Mouse (Mus musculus) splenic B cell, adult 2 months (primary cell): ENCODE data around the gene Olfr750.

Experiments
- DNase-seq: peaks from one replicate; pipeline ENCODE4 v3.0.0-alpha.2; 2011; ENCODE audit warnings: low read depth, low spot score
- H3K27me3 ChIP-seq: 2 replicates; pipeline ENCODE4 v1.6.1; 2012; ENCODE audit warnings: mild to moderate bottlenecking, low read length, moderate library complexity, mixed read lengths; ENCODE audit not compliant: control insufficient read depth, poor library complexity, insufficient read depth, severe bottlenecking
- H3K36me3 ChIP-seq: 2 replicates; pipeline ENCODE4 v1.6.1; 2012; ENCODE audit warnings: mild to moderate bottlenecking, low read length, moderate library complexity, mixed read lengths; ENCODE audit not compliant: control insufficient read depth, poor library complexity, insufficient read depth, severe bottlenecking

Gene Olfr750

DNA sequence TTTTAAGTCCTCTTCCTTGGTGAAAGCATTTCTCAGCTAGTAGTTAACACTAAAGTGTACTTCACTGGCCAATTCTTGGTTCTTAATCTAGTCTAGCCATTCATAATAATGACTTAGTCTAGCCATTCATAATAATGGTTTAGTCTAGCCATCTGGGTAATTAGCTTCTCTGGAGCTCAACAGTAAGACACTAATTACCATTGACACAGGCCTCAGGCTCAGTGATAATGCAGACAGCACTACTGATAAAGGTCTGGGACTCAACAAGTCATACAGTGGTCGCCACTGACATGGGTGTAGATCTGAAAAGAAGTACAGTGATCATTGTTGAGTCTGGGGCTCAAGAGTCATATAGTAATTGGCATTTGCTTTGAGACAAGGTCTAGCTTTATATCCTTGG is 49.4 kb downstream of the Olfr750 start:
- H3K36me3 ChIP-seq = no peaks in the 10 kb centered on the region
- H3K27me3 ChIP-seq = no peaks in the 10 kb centered on the region
- no peak for DNase-seq

DNA sequence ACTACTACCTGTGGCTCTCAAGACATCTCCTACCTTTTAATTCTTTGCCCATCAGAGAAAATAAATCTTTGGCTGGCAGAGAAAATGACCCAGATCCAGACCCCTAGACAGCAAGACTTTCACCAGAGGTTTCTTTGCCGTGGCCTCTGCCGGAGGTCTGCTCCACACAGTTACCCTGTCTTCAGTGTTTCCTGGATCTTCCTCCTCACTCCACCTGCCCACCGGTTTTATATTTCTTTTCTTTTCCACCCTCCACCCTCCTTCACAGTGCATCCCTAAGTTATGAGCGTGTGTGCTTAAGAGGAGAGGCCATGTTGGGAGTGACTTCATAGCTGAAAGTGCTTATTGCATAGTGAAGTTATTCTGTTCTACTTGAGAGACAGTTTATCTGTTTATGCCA is 50.8 kb downstream of the Olfr750 start:
- DNase-seq = no peak
- Histone ChIP-seq H3K27me3 (no peaks in the 10 kb centered on the region), H3K36me3 (no peaks in the 10 kb centered on the region)

DNA sequence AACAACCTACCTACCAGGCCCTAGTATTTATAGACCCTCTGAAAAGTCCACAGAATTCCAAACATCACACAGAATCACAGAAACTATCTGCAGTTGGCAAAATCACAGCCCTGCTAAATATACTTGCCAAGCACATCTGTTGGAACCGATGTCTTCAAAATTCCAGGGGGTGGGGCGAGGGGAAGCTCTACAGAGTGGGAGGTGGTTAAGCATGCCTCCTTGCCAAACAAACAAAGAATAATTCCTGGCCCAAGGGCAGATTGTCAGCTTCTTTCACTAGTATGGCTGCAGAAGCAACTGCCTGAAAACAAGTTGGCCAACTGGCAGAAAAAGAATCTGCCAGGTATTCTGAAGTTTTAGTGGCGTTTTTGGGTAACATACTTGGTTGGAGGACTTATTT is 57.0 kb downstream of the Olfr750 start:
- no peak for DNase-seq
- no peaks in the 10 kb centered on the region for H3K36me3 ChIP-seq

More for the DNA sequence above, 57.0 kb downstream of the Olfr750 start:
- no peaks in the 10 kb centered on the region for H3K27me3 ChIP-seq
